Mouse (Mus musculus): Measurements from ENCODE around the gene Meox1. TPM values are rescaled to one million over a fixed set of nuclear protein-coding genes. Genes with fewer than 3 reads are reported as not detected.

Meox1 gene
- 1.3 TPM for polyA plus RNA-seq (2014; fragmentation: Illumina TruSeq; extraction: RNeasy Lipid Tissue Mini Kit (QIAGEN cat#74804); ENCODE audit: low replicate concordance)

DNA sequence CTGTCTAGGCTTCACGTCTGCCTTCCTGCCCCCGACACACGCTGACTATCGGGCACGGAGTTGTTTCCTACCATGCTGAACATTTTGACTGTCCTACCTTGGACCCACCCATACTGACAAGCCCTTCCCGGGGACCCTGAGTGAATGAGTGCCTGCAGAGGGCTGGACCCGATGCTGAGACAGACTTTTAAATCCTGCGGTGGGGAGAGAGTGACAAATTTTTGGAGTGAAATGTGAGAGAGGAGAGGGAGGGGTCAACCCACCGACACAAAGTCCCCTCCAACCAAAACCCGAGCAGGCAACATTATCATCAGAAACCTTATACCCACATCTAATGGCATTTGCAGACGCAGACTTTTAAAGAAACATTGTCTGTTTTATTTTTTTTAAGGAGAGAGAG is at the start of gene Meox1:
Gene Meox1, minus strand, starts transcription at position 171 of the 400 bp plus-strand sequence.

Other genes with a start within 250 kb of the Meox1 start
- 6.6 TPM for gene Arl4d, start 228.8 kb downstream of the Meox1 start, polyA plus RNA-seq (2014; fragmentation: Illumina TruSeq; extraction: RNeasy Lipid Tissue Mini Kit (QIAGEN cat#74804); ENCODE audit: low replicate concordance)
- 13.2 TPM for gene Dhx8, start 161.5 kb downstream of the Meox1 start, polyA plus RNA-seq (2014; fragmentation: Illumina TruSeq; extraction: RNeasy Lipid Tissue Mini Kit (QIAGEN cat#74804); ENCODE audit: low replicate concordance)
- not detected for gene Etv4, start 109.0 kb downstream of the Meox1 start, polyA plus RNA-seq (2014; fragmentation: Illumina TruSeq; extraction: RNeasy Lipid Tissue Mini Kit (QIAGEN cat#74804); ENCODE audit: low replicate concordance)
- gene Sost, start 72.6 kb upstream of the Meox1 start, polyA plus RNA-seq (2014; fragmentation: Illumina TruSeq; extraction: RNeasy Lipid Tissue Mini Kit (QIAGEN cat#74804); ENCODE audit: low replicate concordance) = not detected
- not detected for gene Cfap97d1, start 89.9 kb upstream of the Meox1 start, polyA plus RNA-seq (2014; fragmentation: Illumina TruSeq; extraction: RNeasy Lipid Tissue Mini Kit (QIAGEN cat#74804); ENCODE audit: low replicate concordance)
- 5.8 TPM for gene Dusp3, start 92.6 kb upstream of the Meox1 start, polyA plus RNA-seq (2014; fragmentation: Illumina TruSeq; extraction: RNeasy Lipid Tissue Mini Kit (QIAGEN cat#74804); ENCODE audit: low replicate concordance)
- gene Mpp3, start 134.1 kb upstream of the Meox1 start, polyA plus RNA-seq (2014; fragmentation: Illumina TruSeq; extraction: RNeasy Lipid Tissue Mini Kit (QIAGEN cat#74804); ENCODE audit: low replicate concordance) = 0.30 TPM
- gene Cd300lg, start 147.1 kb upstream of the Meox1 start, polyA plus RNA-seq (2014; fragmentation: Illumina TruSeq; extraction: RNeasy Lipid Tissue Mini Kit (QIAGEN cat#74804); ENCODE audit: low replicate concordance) = 3.2 TPM
- not detected for gene Mpp2, start 194.1 kb upstream of the Meox1 start, polyA plus RNA-seq (2014; fragmentation: Illumina TruSeq; extraction: RNeasy Lipid Tissue Mini Kit (QIAGEN cat#74804); ENCODE audit: low replicate concordance)
- not detected for gene Ppy, start 206.9 kb upstream of the Meox1 start, polyA plus RNA-seq (2014; fragmentation: Illumina TruSeq; extraction: RNeasy Lipid Tissue Mini Kit (QIAGEN cat#74804); ENCODE audit: low replicate concordance)
- gene Pyy, start 213.5 kb upstream of the Meox1 start, polyA plus RNA-seq (2014; fragmentation: Illumina TruSeq; extraction: RNeasy Lipid Tissue Mini Kit (QIAGEN cat#74804); ENCODE audit: low replicate concordance) = not detected

Measured in small intestine, adult 10 weeks (tissue).